Mouse (Mus musculus) CH12.LX (cell line): ENCODE results near the gene Taf12. TPM values are rescaled to one million over a fixed set of nuclear protein-coding genes. Genes with fewer than 3 reads are reported as not detected.

Experiments used
- DNase-seq: peaks from one replicate; pipeline ENCODE4 v3.0.0-alpha.2; 2013; ENCODE audit errors: extremely low read depth
- H3K27ac ChIP-seq: 2 replicates; pipeline ENCODE4 v1.5.1; 2012; ENCODE audit warnings: low read depth, mild to moderate bottlenecking, control low read depth, moderate library complexity; ENCODE audit not compliant: insufficient read depth
- H3K27me3 ChIP-seq: replicated peaks from 2 replicates; pipeline ENCODE3; 2012; ENCODE audit warnings: inconsistent platforms
- H3K36me3 ChIP-seq, 2 experiments: replicated peaks in 1 of 2; 2 replicates each; pipeline versions ENCODE3 to v1.6.1; 2012; ENCODE audit warnings: inconsistent platforms in 1 of 2, low read length in 1 of 2, mild to moderate bottlenecking in 1 of 2, mixed read lengths in 1 of 2, moderate library complexity in 1 of 2; ENCODE audit not compliant: control insufficient read depth in 1 of 2, insufficient read depth in 1 of 2
- H3K4me1 ChIP-seq, 2 experiments: 2 replicates each; pipeline ENCODE4 v1.6.1; 2012; ENCODE audit warnings: inconsistent platforms in 1 of 2, moderate library complexity in 1 of 2; ENCODE audit not compliant: insufficient read depth in 2 of 2, control insufficient read depth in 1 of 2
- H3K4me2 ChIP-seq: 2 replicates; pipeline ENCODE4 v1.6.1; 2012; ENCODE audit warnings: low read depth, mild to moderate bottlenecking, control low read depth; ENCODE audit not compliant: poor library complexity, insufficient read depth, severe bottlenecking
- H3K4me3 ChIP-seq, 3 experiments: fragments of 150-350 bp in 1 of 3; sonication (generic) in 1 of 3; replicated peaks in 1 of 3; 2 replicates each; pipeline versions ENCODE3 to v1.5.1; 2011 to 2012; ENCODE audit warnings: low read depth in 2 of 3, low read length in 2 of 3, mild to moderate bottlenecking in 2 of 3, moderate library complexity in 2 of 3, control low read depth in 1 of 3, improper control_type of control experiment in 1 of 3, inconsistent platforms in 1 of 3, mixed read lengths in 1 of 3; ENCODE audit not compliant: poor library complexity in 1 of 3
- H3K79me2 ChIP-seq: replicated peaks from 2 replicates; pipeline ENCODE4 v1.6.1; 2012; ENCODE audit warnings: mild to moderate bottlenecking, moderate library complexity; ENCODE audit not compliant: control insufficient read depth, poor library complexity, insufficient read depth, severe bottlenecking; ENCODE audit errors: extremely low read depth
- H3K9ac ChIP-seq: 2 replicates; pipeline ENCODE4 v1.6.1; 2012; ENCODE audit warnings: low read depth, mild to moderate bottlenecking, control low read depth, moderate library complexity; ENCODE audit not compliant: insufficient read depth
- H3K9me3 ChIP-seq: replicated peaks from 2 replicates; pipeline ENCODE3; 2012; ENCODE audit warnings: low read length, inconsistent platforms, mixed read lengths
- BHLHE40 ChIP-seq: IDR thresholded peaks from 2 replicates; pipeline ENCODE4 v1.6.1; 2011; ENCODE audit warnings: mild to moderate bottlenecking, low read depth, low read length, improper control_type of control experiment
- CHD2 ChIP-seq: IDR thresholded peaks from 2 replicates; pipeline ENCODE4 v1.6.1; 2011; ENCODE audit warnings: low read length, improper control_type of control experiment
- CTCF ChIP-seq, 2 experiments: IDR thresholded peaks in 1 of 2; conservative IDR thresholded peaks in 1 of 2; 2 replicates each; pipeline ENCODE4 v1.5.1; 2011 to 2012; ENCODE audit warnings: low read depth in 2 of 2, low read length in 2 of 2, improper control_type of control experiment in 1 of 2, inconsistent platforms in 1 of 2, mild to moderate bottlenecking in 1 of 2, moderate library complexity in 1 of 2
- ELF1 ChIP-seq: IDR thresholded peaks from 2 replicates; pipeline ENCODE4 v1.6.1; 2014; ENCODE audit warnings: low read depth, mild to moderate bottlenecking, inconsistent platforms, low read length, improper control_type of control experiment
- IRF4 ChIP-seq: IDR thresholded peaks from 2 replicates; pipeline ENCODE4 v1.6.1; 2014; ENCODE audit warnings: low read depth, mild to moderate bottlenecking, inconsistent platforms, low read length, improper control_type of control experiment
- JUND ChIP-seq: conservative IDR thresholded peaks from 2 replicates; pipeline ENCODE4 v1.6.1; 2011; ENCODE audit warnings: low read depth, low read length, improper control_type of control experiment
- KAT2A ChIP-seq: IDR thresholded peaks from 2 replicates; pipeline ENCODE4 v1.6.1; 2012; ENCODE audit warnings: low read length, improper control_type of control experiment, inconsistent platforms; ENCODE audit not compliant: insufficient replicate concordance
- MAFK ChIP-seq: IDR thresholded peaks from 2 replicates; pipeline ENCODE4 v1.6.1; 2011; ENCODE audit warnings: low read length, improper control_type of control experiment; ENCODE audit not compliant: insufficient replicate concordance
- MAX ChIP-seq: IDR thresholded peaks from 2 replicates; pipeline ENCODE4 v1.6.1; 2011; ENCODE audit warnings: low read length, improper control_type of control experiment
- MAZ ChIP-seq: IDR thresholded peaks from 2 replicates; pipeline ENCODE4 v1.6.1; 2012; ENCODE audit warnings: low read depth, mild to moderate bottlenecking, inconsistent platforms, low read length, improper control_type of control experiment, moderate library complexity
- MXI1 ChIP-seq: IDR thresholded peaks from 2 replicates; pipeline ENCODE4 v1.6.1; 2011; ENCODE audit warnings: mild to moderate bottlenecking, low read depth, low read length, improper control_type of control experiment
- MYC ChIP-seq: IDR thresholded peaks from 2 replicates; pipeline ENCODE4 v1.6.1; 2011; ENCODE audit warnings: low read depth, mild to moderate bottlenecking, improper control_type of control experiment, low read length
- NELFE ChIP-seq: IDR thresholded peaks from 2 replicates; pipeline ENCODE4 v1.6.1; 2011; ENCODE audit warnings: low read depth, low read length, improper control_type of control experiment
- POLR2A ChIP-seq: IDR thresholded peaks from 2 replicates; pipeline ENCODE4 v1.6.1; 2011; ENCODE audit warnings: low read depth, mild to moderate bottlenecking, improper control_type of control experiment, low read length
- POLR2AphosphoS2 ChIP-seq: IDR thresholded peaks from 2 replicates; pipeline ENCODE4 v1.6.1; 2011; ENCODE audit warnings: low read depth, low read length, improper control_type of control experiment
- SIN3A ChIP-seq: IDR thresholded peaks from 2 replicates; pipeline ENCODE4 v1.6.1; 2012; ENCODE audit warnings: low read length, improper control_type of control experiment, inconsistent platforms
- SMC3 ChIP-seq: IDR thresholded peaks from 2 replicates; pipeline ENCODE4 v1.6.1; 2011; ENCODE audit warnings: low read depth, low read length, improper control_type of control experiment
- TBP ChIP-seq: conservative IDR thresholded peaks from 2 replicates; pipeline ENCODE4 v1.6.1; 2011; ENCODE audit warnings: low read depth, low read length, improper control_type of control experiment
- ZMIZ1 ChIP-seq: IDR thresholded peaks from 2 replicates; pipeline ENCODE4 v1.6.1; 2012; ENCODE audit warnings: low read depth, mild to moderate bottlenecking, inconsistent platforms, low read length, improper control_type of control experiment
- ZNF384 ChIP-seq: IDR thresholded peaks from 2 replicates; pipeline ENCODE4 v1.6.1; 2012; ENCODE audit warnings: low read depth, low read length, improper control_type of control experiment, inconsistent platforms
- dilution Hi-C: fragments of 300-500 bp; cut with MboI; formaldehyde crosslinking; loops from 2 replicates; pipeline ENCODE4 v1.14.3; 2020; ENCODE audit warnings: low sequenced_read_pairs; ENCODE audit not compliant: extremely low pct_unique_long_range_greater_than_20kb, extremely low pct_ligation_motif_present
- in situ Hi-C: fragments of 300-500 bp; cut with MboI; formaldehyde crosslinking; loops from 3 replicates; pipeline ENCODE4 v1.14.3; 2019; ENCODE audit warnings: low sequenced_read_pairs, low pct_ligation_motif_present, low pct_unique_long_range_greater_than_20kb, mixed read lengths
- polyA plus RNA-seq: library from polyadenylated mRNA; unstranded; fragments of >175 nt; gene quantifications from 2 replicates; pipeline ENCODE4 v1.2.1, GENCODE M21; 2012; ENCODE audit warnings: low read depth; ENCODE audit not compliant: insufficient read length
- total RNA-seq, 2 experiments: library from RNA; depleted of rRNA; stranded (reverse); fragments of 300-350 nt in 1 of 2; fragments of >200 nt in 1 of 2; gene quantifications; 2 replicates each; pipeline ENCODE4 v1.2.3; 2012 to 2014

Taf12 gene
- total and polyA plus RNA-seq, 3 experiments, result 29.8 to 74.7 (median 47.8) TPM

DNA sequence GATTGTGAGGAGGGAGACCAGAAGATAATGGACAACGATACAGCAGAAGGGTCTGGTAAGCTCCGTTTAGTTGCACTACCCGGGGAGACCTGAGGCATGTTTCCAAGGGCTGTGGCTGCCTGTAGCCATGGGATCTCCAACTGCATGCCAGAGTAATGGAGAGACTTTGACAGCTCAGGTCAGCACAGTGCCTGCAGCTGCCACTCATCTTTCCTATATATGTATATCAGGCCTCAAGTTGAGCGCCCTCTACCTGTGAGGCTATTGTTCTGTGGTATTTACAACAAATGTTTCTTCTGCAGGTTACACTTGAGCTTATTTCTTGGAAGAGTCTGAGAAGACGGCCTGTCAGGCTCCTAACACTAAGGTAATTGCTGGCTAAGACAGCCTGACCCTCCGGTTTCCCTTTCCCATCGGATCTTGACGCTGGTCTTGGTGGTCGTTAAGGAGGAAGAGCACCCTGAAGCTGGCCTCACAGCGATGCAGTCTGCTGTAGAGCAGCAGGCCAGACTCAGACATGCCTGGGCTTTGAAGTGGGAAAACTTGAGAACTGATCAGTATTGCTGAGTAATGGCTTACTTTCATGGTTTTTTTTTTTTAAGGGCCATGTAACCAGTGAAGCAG is 35.8 kb downstream of the Taf12 start:
- H3K79me2 ChIP-seq, result peaks cover 16% of the 10 kb centered on the region
- H3K9ac ChIP-seq, result peak overlapping the region; percentile 98
- peak overlapping the region; percentile 71 for H3K4me2 ChIP-seq
- in situ Hi-C loops, result loop anchor here (25.0 kb wide), 1 partner anchor 202 kb away; the partner anchor contains the start of gene Sesn2
- H3K4me3 ChIP-seq, result peak overlapping the region; percentile 91 to 97 (median 94)
- no peaks in the 10 kb centered on the region for H3K9me3 ChIP-seq
- no peaks in the 10 kb centered on the region for H3K27me3 ChIP-seq
- peak overlapping the region; percentile 45; the same call in 1 of the 2 replicates for H3K27ac ChIP-seq
- peaks cover 0 to 8% of the 10 kb centered on the region in 2 experiments; a peak in 1 of 4 replicates for H3K4me1 ChIP-seq
- dilution Hi-C loops, result no loop called here
- peaks cover 32 to 48% of the 10 kb centered on the region in 2 experiments for H3K36me3 ChIP-seq
- peak; percentile 82 for DNase-seq
- TF ChIP-seq SIN3A (peak; percentile 72), JUND (no peak), MAFK (0 out of 2 replicates have a peak, but pooled peaks have one; percentile 32), SMC3 (no peak), BHLHE40 (no peak), POLR2AphosphoS2 (peak; percentile 87), ZNF384 (0 out of 2 replicates have a peak, but pooled peaks have one; percentile 10), KAT2A (0 out of 2 replicates have a peak, but pooled peaks have one; percentile 27), POLR2A (peak; percentile 38), NELFE (no peak), ELF1 (no peak), MXI1 (peak; percentile 54; the same call in 1 of the 2 replicates), TBP (0 out of 2 replicates have a peak, but pooled peaks have one; percentile 34), CTCF (conservative IDR thresholded peaks at IDR 0.05 in 1 of 2, IDR thresholded peaks at IDR 0.05 in 1 of 2; ENCODE audit: low read depth in 2 of 2, low read length in 2 of 2) (peak; percentile 46 to 67; a peak in 3 of 4 replicates), IRF4 (no peak), MYC (peak; percentile 58), CHD2 (peak; percentile 24; the same call in 1 of the 2 replicates), ZMIZ1 (peak; percentile 45; the same call in 1 of the 2 replicates), MAZ (no peak), MAX (peak; percentile 40; the same call in 1 of the 2 replicates)
- TF ChIP-seq, all 38 proteins: peak for 13

GRCm38 (mm10) chr4:132311209-132311608 is 37.0 kb downstream of the Taf12 start:
- dilution Hi-C loops, result no loop called here
- Histone ChIP-seq H3K27me3 (no peaks in the 10 kb centered on the region), H3K4me1 (peaks cover 0 to 8% of the 10 kb centered on the region in 2 experiments; a peak in 1 of 4 replicates), H3K4me3 (no peak overlapping the region), H3K4me2 (no peak overlapping the region), H3K36me3 (peaks cover 33 to 56% of the 10 kb centered on the region in 2 experiments)
- peak; percentile 33; the same call in 1 of the 2 replicates for TF ChIP-seq POLR2A
- no peak for TF ChIP-seq CHD2
- TF ChIP-seq ZNF384, result peak; percentile 61; the same call in 1 of the 2 replicates
- 0 out of 2 replicates have a peak, but pooled peaks have one; percentile 13 for TF ChIP-seq MXI1
- TF ChIP-seq, all 38 proteins: peak for 3
- H3K9ac ChIP-seq, result no peak overlapping the region
- no peaks in the 10 kb centered on the region for H3K9me3 ChIP-seq
- in situ Hi-C loops, result loop anchor here (25.0 kb wide), 1 partner anchor 201 kb away; the partner anchor contains the start of gene Sesn2
- no peak for DNase-seq
- no peak overlapping the region for H3K27ac ChIP-seq
- peaks cover 16% of the 10 kb centered on the region for H3K79me2 ChIP-seq
